ENCODE assay signal across 9 mouse cellular contexts in genomic region chr3:51778738-51779592, GRCm38 (mm10).
DNase-seq lines count a peak whose midpoint lies in the region; ATAC-seq and TF ChIP-seq lines count a peak whose summit lies in the region.
"Had no signal": no experiment of that assay in that cellular context is flagged by ENCODE, and none has a peak within 500 bp of the region (broad histone marks: within the 10 kb centered on the region; RNA-seq: fewer than 3 reads in every experiment).

No protein-coding gene starts in this region.

- no peak for TF ChIP-seq EP300 in heart, adult 2 months (IDR thresholded peaks at IDR 0.05; ENCODE audit: insufficient read depth, low read depth, low read length)

- WGBS in heart, adult 2 months = 25% methylated on average over 16 of the region's 16 CpGs
- WGBS in neural tube, embryonic 13.5 days = 15% methylated on average over 16 of the region's 16 CpGs

- H3K9me3 ChIP-seq in neural tube, embryonic 13.5 days = no peaks in the 10 kb centered on the region

- DNase-seq in heart, adult 2 months = peak; percentile 27 to 36
- no peak for DNase-seq in heart, adult 11 months
- peak; percentile 53 to 58 for DNase-seq in cerebellum, postnatal 36 days
- DNase-seq in gastrocnemius, postnatal 25 days = peak; percentile 29
- DNase-seq in kidney, postnatal 14 days = peak; percentile 54
- no peak for DNase-seq in ovary, postnatal 14 days (ENCODE audit: low spot score)
- DNase-seq in frontal cortex, postnatal 36 days (ENCODE audit: low spot score in 2 of 2) = no peak

- no peak for TF ChIP-seq CTCF in heart, adult 2 months (IDR thresholded peaks at IDR 0.05)

- no peaks in the 10 kb centered on the region for H3K79me2 ChIP-seq in heart, adult 2 months (replicated peaks; ENCODE audit: control insufficient read depth, insufficient read depth, low read length)

- peak; percentile 86 for ATAC-seq in neural tube, embryonic 13.5 days (ENCODE audit: low read depth)

- peak overlapping the region; percentile 9; the same call in 1 of the 2 replicates for H3K4me2 ChIP-seq in neural tube, embryonic 13.5 days

- TF ChIP-seq POLR2A in heart, adult 2 months (IDR thresholded peaks at IDR 0.05; ENCODE audit: insufficient read depth, low read depth, low read length) = no peak

- no peaks in the 10 kb centered on the region for H3K27me3 ChIP-seq in heart, adult 2 months (ENCODE audit: control insufficient read depth, insufficient read depth, low read length)
- H3K27me3 ChIP-seq in neural tube, embryonic 13.5 days = no peaks in the 10 kb centered on the region

- intact Hi-C loops in heart, adult 2 months (cut with DNase I) = no loop called here

- H3K36me3 ChIP-seq in heart, adult 2 months (ENCODE audit: control insufficient read depth, insufficient read depth, low read length) = no peaks in the 10 kb centered on the region
- no peaks in the 10 kb centered on the region for H3K36me3 ChIP-seq in neural tube, embryonic 13.5 days

- no peak overlapping the region for H3K4me3 ChIP-seq in heart, adult 2 months
- H3K4me3 ChIP-seq in neural tube, embryonic 13.5 days = no peak overlapping the region
- H3K4me3 ChIP-seq: erythroblast, embryonic 14.5 days had no signal

- peak overlapping the region; percentile 33; the same call in 1 of the 2 replicates for H3K27ac ChIP-seq in heart, adult 2 months
- peak overlapping the region; percentile 94 for H3K27ac ChIP-seq in neural tube, embryonic 13.5 days (replicated peaks)

- H3K9ac ChIP-seq in heart, adult 2 months (ENCODE audit: low read depth, low read length) = no peak overlapping the region
- H3K9ac ChIP-seq in neural tube, embryonic 13.5 days = peak overlapping the region; percentile 54

- H3K4me1 ChIP-seq in heart, adult 2 months (ENCODE audit: control insufficient read depth, insufficient read depth, low read length) = peaks cover 1% of the 10 kb centered on the region; the same call in 1 of the 2 replicates
- H3K4me1 ChIP-seq in neural tube, embryonic 13.5 days (replicated peaks) = peaks cover 49% of the 10 kb centered on the region

Comparison
In these comparisons a context has a peak if more than half of its experiments do, and no peak if none do; other contexts are left out.
1. DNase-seq: peak in heart, adult 2 months (2 of 2), cerebellum, postnatal 36 days (2 of 2), gastrocnemius, postnatal 25 days (single experiment) and kidney, postnatal 14 days (single experiment); none in heart, adult 11 months (single experiment), ovary, postnatal 14 days (single experiment) and frontal cortex, postnatal 36 days (0 of 2).